Mouse (Mus musculus) heart, postnatal 0 days (tissue): ENCODE data around the gene Fam209. TPM values are rescaled to one million over a fixed set of nuclear protein-coding genes. Genes with fewer than 3 reads are reported as not detected.

ENCODE experiments used
- ATAC-seq: fragments of 200-750 bp; cut with Nextera tagmentation; 2 replicates; pipeline ENCODE4 v1.8.0; 2017; ENCODE audit warnings: low read depth, moderate number of reproducible peaks, moderate library complexity; ENCODE audit not compliant: insufficient read depth
- DNase-seq: peaks from one replicate; pipeline ENCODE4 v3.0.0-alpha.2; 2016; ENCODE audit warnings: low spot score
- H3K27ac ChIP-seq: fragments of 300-500 bp; sonication (generic); 2 replicates; pipeline ENCODE4 v1.5.1; 2014; ENCODE audit warnings: low read depth, mild to moderate bottlenecking
- H3K27me3 ChIP-seq: fragments of 300-500 bp; sonication (generic); 2 replicates; pipeline ENCODE4 v1.6.1; 2014; ENCODE audit warnings: low read length, mixed read lengths; ENCODE audit not compliant: control insufficient read depth, insufficient read depth
- H3K36me3 ChIP-seq: fragments of 300-500 bp; sonication (generic); replicated peaks from 2 replicates; pipeline ENCODE4 v1.6.1; 2014; ENCODE audit warnings: low read length, mixed read lengths; ENCODE audit not compliant: control insufficient read depth, insufficient read depth
- H3K4me1 ChIP-seq: fragments of 300-500 bp; sonication (generic); 2 replicates; pipeline ENCODE4 v1.6.1; 2014; ENCODE audit warnings: antibody characterized with exemption; ENCODE audit not compliant: control insufficient read depth, insufficient read depth
- H3K4me2 ChIP-seq: fragments of 300-500 bp; sonication (generic); 2 replicates; pipeline ENCODE4 v1.6.1; 2014; ENCODE audit warnings: low read depth, mild to moderate bottlenecking, low read length, moderate library complexity
- H3K4me3 ChIP-seq: fragments of 300-500 bp; sonication (generic); 2 replicates; pipeline ENCODE4 v1.5.1; 2014; ENCODE audit warnings: low read depth, low read length
- H3K9ac ChIP-seq: fragments of 300-500 bp; sonication (generic); replicated peaks from 2 replicates; pipeline ENCODE4 v1.6.1; 2014; ENCODE audit warnings: low read depth, low read length, mixed read lengths
- H3K9me3 ChIP-seq: fragments of 300-500 bp; sonication (generic); replicated peaks from 2 replicates; pipeline ENCODE4 v1.6.1; 2016; ENCODE audit warnings: low read length; ENCODE audit not compliant: control insufficient read depth
- CTCF ChIP-seq: IDR thresholded peaks from 2 replicates; pipeline ENCODE4 v1.5.1; 2016; ENCODE audit warnings: antibody characterized with exemption, control low read depth, low read depth
- EP300 ChIP-seq: IDR thresholded peaks from 2 replicates; pipeline ENCODE4 v1.6.1; 2016; ENCODE audit warnings: antibody characterized with exemption, low read depth
- WGBS: fragments of 180-500 bp; shearing (Covaris S2); extraction: QIAGEN DNeasy Blood & Tissue Kit; methylation state at CpG from one replicate; pipeline ENCODE4 v1.1.7; 2014; 5-methylcytosine and 5-hydroxymethylcytosine counted together
- polyA plus RNA-seq: library from polyadenylated mRNA; unstranded; fragments of >200 nt; fragmentation: Nextera tagmentation; extraction: Ambion mirVana; gene quantifications from 2 replicates; pipeline ENCODE4 v1.2.1, GENCODE M21; 2015
- total RNA-seq: library from RNA; depleted of rRNA; stranded (reverse); fragments of >200 nt; gene quantifications from 2 replicates; pipeline ENCODE4 v1.2.3, GENCODE M21; 2014; ENCODE audit warnings: low replicate concordance; rRNA removed

Gene Fam209
- total RNA-seq (0.54 TPM in 1 of 2 replicates, not detected in the other), polyA plus RNA-seq (not detected in 2 replicates)

DNA sequence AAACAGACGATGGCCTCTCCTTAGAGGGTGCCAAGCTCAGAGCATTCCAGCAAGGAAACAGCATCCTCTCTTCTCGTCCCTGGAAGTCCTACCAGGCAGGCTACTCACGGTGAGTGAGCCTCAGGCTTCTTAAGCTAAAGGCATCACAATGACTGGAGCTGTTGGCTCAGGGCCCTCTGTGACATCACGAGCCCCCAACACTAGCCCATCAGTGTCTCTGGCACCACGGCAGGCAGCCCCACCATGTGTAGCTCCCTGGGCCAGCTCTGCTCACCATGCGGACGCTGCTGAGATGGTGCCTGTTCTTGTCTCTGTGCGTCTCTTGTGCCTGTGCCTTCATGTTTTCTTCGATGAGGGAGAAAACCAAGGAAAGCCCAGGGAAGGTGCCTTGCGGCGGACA lies at the start of gene Fam209:
Fam209 (plus strand) TSS at position 203 of the 400 bp plus-strand sequence.
- H3K4me1 ChIP-seq = no peaks in the 10 kb centered on the region; the same call in 1 of the 2 replicates
- H3K36me3 ChIP-seq = peaks cover 22% of the 10 kb centered on the region
- H3K9ac ChIP-seq = no peak within 1 kb of the TSS
- H3K4me2 ChIP-seq = no peak within 1 kb of the TSS
- H3K9me3 ChIP-seq = no peaks in the 10 kb centered on the region
- WGBS = 83% methylated on average over 11 of the region's 11 CpGs
- TF ChIP-seq EP300 = no peak
- no peak for TF ChIP-seq CTCF
- ATAC-seq (no peak), DNase-seq (no peak)
- H3K27ac ChIP-seq = no peak within 1 kb of the TSS
- no peaks in the 10 kb centered on the region for H3K27me3 ChIP-seq
- H3K4me3 ChIP-seq = no peak within 1 kb of the TSS

DNA sequence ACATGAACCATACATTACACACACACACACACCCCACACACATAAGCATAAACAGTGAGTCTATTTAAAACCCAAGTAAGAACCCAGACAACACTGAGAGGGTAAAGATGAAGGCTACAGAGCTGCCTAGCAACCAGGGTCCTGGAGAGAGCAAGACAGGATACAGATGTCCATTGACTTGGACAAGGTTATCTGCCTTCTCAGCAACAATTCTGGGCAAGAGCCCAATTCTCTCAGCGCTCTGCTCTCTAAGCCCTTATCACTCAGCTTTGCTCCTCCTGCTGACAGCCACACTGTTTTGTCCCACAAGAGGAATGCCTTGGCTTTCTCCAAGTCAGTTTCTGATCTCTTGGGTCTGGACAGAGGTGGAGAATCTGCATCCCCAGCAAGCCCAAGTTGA lies 41.7 kb upstream of the Fam209 start:
- H3K4me2 ChIP-seq = no peak overlapping the region
- H3K4me1 ChIP-seq = peaks cover 11% of the 10 kb centered on the region
- 0% methylated on average over 1 of the region's 1 CpGs for WGBS
- ATAC-seq (peak; percentile 96), DNase-seq (peak; percentile 92)
- H3K9me3 ChIP-seq = no peaks in the 10 kb centered on the region
- no peaks in the 10 kb centered on the region for H3K27me3 ChIP-seq
- 0 out of 2 replicates have a peak, but pooled peaks have one; percentile 35 for TF ChIP-seq EP300
- TF ChIP-seq CTCF = no peak
- H3K9ac ChIP-seq = no peak overlapping the region
- no peak overlapping the region for H3K4me3 ChIP-seq
- H3K27ac ChIP-seq = no peak overlapping the region
- no peaks in the 10 kb centered on the region for H3K36me3 ChIP-seq

DNA sequence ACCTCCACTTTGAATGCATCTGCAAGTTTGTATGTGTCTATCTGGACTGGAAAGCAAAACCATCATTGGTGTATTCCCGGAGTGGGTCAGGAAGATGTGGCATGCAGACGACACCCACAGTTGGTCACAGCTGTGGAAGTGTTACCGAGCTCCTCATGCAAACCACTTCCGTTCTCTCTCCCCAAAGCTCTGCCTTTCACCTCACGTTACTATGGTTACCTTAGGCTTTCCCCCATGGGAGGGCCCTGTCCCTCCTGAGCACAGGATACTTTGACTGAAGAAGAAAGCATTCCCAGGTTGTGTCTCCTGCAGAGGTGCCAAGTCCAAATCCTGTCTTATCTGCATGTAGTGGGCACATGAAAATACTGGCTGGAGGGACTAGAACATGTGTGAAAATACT lies 38.6 kb upstream of the Fam209 start:
- Histone ChIP-seq H3K9ac (no peak overlapping the region), H3K9me3 (no peaks in the 10 kb centered on the region), H3K27me3 (no peaks in the 10 kb centered on the region), H3K4me3 (no peak overlapping the region), H3K4me1 (peaks cover 11% of the 10 kb centered on the region), H3K27ac (no peak overlapping the region), H3K36me3 (no peaks in the 10 kb centered on the region), H3K4me2 (no peak overlapping the region)
- ATAC-seq (no peak), DNase-seq (no peak)
- 42% methylated on average over 5 of the region's 5 CpGs for WGBS
- TF ChIP-seq EP300 (no peak), CTCF (no peak)

DNA sequence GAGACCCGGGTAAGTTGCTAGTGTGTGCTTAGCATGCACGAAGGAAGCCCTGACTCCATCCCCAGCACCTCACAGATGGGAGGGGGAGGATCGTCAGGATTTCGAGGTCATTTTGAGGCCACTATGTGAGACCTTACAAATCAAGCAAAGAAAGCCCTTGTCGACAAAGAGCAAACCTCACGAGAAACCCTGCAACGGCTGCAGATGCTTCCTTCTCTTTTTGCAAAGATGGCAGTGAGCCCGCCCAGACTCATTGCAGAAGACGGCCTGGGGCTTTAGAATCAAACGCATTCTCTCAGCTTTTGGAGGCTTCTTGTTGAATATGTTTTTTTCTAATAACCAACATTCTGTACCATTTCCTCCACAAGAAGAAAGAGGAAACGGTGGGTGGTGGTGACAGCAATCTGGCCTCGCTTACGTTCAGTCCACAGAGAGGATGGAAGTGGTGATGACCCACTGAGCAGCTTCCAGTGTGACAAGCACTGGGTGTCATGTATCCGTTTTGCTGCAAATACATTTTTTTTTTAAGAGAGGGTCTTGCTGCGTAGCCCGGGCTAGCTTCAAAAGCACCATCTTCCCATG lies 34.9 kb upstream of the Fam209 start:
- Histone ChIP-seq H3K27ac (no peak overlapping the region), H3K4me2 (no peak overlapping the region), H3K4me1 (peaks cover 14% of the 10 kb centered on the region), H3K36me3 (no peaks in the 10 kb centered on the region), H3K9me3 (no peaks in the 10 kb centered on the region), H3K4me3 (no peak overlapping the region), H3K9ac (no peak overlapping the region), H3K27me3 (no peaks in the 10 kb centered on the region)
- WGBS = 56% methylated on average over 16 of the region's 16 CpGs
- TF ChIP-seq EP300 = no peak
- no peak for TF ChIP-seq CTCF
- ATAC-seq = no peak
- DNase-seq = no peak

DNA sequence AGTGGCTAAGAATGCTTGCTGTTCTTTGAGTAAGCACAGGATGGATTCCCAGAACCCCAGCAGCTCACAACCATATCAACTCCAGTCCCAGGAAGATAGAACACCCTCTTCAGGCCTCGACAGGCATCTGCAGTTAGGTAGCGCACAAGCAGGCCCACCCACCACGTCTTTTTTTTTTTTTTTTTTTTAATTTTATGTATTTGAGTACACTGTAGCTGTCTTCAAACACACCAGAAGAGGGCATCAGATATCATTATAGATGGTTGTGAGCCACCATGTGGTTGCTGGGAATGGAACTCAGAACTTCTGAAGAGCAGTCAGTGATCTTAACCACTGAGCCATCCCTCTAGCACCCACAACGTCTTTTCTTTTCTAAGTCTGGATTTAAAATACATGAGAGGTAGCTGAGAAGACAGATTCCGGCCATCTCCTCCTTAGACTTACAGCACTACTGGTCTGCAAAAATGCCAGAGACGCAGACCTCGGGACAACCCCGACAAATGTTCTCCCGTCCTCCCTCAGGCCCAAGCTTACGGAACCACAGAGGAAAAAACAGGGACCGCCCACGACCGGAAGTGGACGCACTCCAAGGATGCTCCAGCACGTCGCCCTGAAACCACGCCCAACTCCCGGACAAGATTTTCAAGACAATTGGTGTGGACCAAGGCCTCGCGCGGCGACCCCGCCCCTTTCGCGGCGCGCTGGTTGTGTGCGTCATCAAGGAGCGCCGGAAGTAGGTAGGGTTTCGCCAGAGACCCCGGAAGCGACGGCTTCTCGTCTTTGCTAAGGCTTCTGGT lies 32.3 kb upstream of the Fam209 start, which contains the start of gene Rtf2:
Rtf2 (plus strand) TSS at position 714 of the 797 bp plus-strand sequence.
- 2% methylated on average over 35 of the region's 35 CpGs for WGBS
- DNase-seq (peak; percentile 95), ATAC-seq (peak; percentile 97)
- TF ChIP-seq EP300 = no peak
- TF ChIP-seq CTCF = no peak; the same call in 1 of the 2 replicates
- peak within 1 kb of the TSS; percentile 58 for H3K27ac ChIP-seq
- H3K4me3 ChIP-seq = peak within 1 kb of the TSS; percentile 84
- H3K36me3 ChIP-seq = peaks cover 4% of the 10 kb centered on the region
- no peaks in the 10 kb centered on the region for H3K27me3 ChIP-seq
- no peaks in the 10 kb centered on the region for H3K9me3 ChIP-seq
- H3K9ac ChIP-seq = peak within 1 kb of the TSS; percentile 47
- H3K4me2 ChIP-seq = peak within 1 kb of the TSS; percentile 71
- peaks cover 14% of the 10 kb centered on the region for H3K4me1 ChIP-seq
